Mouse (Mus musculus) left cerebral cortex, adult 2 months (tissue): ENCODE measurements around the gene Vdac1. TPM values are rescaled to one million over a fixed set of nuclear protein-coding genes. Genes with fewer than 3 reads are reported as not detected.

ENCODE experiments used
- DNase-seq, 2 experiments: peaks; one replicate each; pipeline ENCODE4 v3.0.0; 2021 to 2022; ENCODE audit warnings: low spot score in 2 of 2, mixed read lengths in 1 of 2; ENCODE audit errors: extremely low spot score in 1 of 2
- H3K27ac ChIP-seq: fragments of 200-600 bp; 2 replicates; pipeline ENCODE4 v1.8.1; 2022
- H3K4me3 ChIP-seq: fragments of 200-600 bp; 2 replicates; pipeline ENCODE4 v1.8.1; 2022
- CTCF ChIP-seq: fragments of 200-600 bp; IDR thresholded peaks from 2 replicates; pipeline ENCODE4 v1.8.1; 2022; ENCODE audit warnings: antibody characterized with exemption, mild to moderate bottlenecking, moderate library complexity
- intact Hi-C: fragments of 180-260 bp; cut with DNase I; formaldehyde crosslinking; loops from one replicate; pipeline ENCODE4 v1.15.1; 2025
- total RNA-seq, 2 experiments: library from RNA; stranded (reverse); gene quantifications; 2 replicates each; pipeline ENCODE4 v1.2.3; 2021

Gene Vdac1
- total RNA-seq, 2 experiments from 2014 or later, result 518 to 557 TPM

DNA sequence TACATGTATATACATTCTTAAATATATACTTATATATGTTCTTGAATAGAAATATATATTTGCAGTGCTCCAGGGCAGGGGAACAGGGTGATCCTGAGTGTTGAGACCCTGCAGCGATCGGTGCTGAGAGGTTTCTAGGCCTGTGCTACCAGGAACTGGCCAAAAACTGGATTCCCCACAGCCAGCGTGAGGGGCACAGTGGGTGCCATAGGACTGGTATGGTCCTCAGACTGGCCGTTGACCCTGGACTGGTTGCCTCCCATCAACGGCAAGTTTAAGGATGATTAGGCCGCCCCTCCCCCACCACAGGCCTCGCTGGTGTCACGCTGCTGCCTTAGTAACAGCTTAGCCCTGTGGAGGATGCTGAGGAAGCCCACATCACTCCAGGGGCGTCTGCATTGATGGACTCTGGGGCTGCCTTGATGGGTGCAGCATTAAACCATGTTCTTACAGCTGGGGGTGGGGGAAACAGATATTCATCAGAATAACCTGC lies 44.6 kb downstream of the Vdac1 start:
- DNase-seq, result no peak
- TF ChIP-seq CTCF, result no peak

DNA sequence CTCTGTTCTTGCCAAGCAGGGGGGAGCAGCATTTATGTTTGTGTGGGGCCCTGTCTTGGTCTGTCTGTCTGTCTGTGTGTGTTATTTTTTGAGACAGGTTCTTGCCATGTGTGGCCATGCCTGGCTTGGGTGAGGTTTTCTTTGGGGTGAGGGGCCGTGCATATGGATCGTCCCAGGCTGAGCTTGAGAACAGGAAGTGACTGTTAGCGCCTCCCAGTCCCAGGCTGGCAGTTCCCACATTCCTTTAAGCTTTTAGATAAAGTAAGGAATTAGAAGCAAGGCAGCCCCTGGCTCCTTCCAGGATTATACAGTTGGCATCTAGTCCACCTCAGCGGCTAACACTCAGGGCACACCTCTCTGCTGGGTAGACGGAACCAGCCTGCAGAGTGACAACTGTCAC lies 48.7 kb downstream of the Vdac1 start:
- H3K4me3 ChIP-seq, result no peak overlapping the region
- no peak for TF ChIP-seq CTCF
- no peak for DNase-seq
- intact Hi-C loops, result no loop called here
- H3K27ac ChIP-seq, result no peak overlapping the region

More for the DNA sequence above, 44.6 kb downstream of the Vdac1 start:
- H3K27ac ChIP-seq, result no peak overlapping the region
- no peak overlapping the region for H3K4me3 ChIP-seq
- intact Hi-C loops, result no loop called here

- intact Hi-C loops, result loop anchor here (10.0 kb wide), 1 partner anchor 1036 kb away; the partner anchor contains the start of genes Gm10447 and Shroom1
- no peak for TF ChIP-seq CTCF
- DNase-seq, result no peak
- Histone ChIP-seq H3K27ac (no peak overlapping the region), H3K4me3 (no peak overlapping the region)
Observed at GRCm38 (mm10) chr11:52418358-52418757, 57.7 kb downstream of the Vdac1 start.

GRCm38 (mm10) chr11:52419246-52419645 lies 58.6 kb downstream of the Vdac1 start:
- no peak for DNase-seq
- no peak overlapping the region for H3K27ac ChIP-seq
- no peak overlapping the region for H3K4me3 ChIP-seq
- TF ChIP-seq CTCF, result no peak
- intact Hi-C loops, result loop anchor here (10.0 kb wide), 1 partner anchor 1036 kb away; the partner anchor contains the start of genes Gm10447 and Shroom1

DNA sequence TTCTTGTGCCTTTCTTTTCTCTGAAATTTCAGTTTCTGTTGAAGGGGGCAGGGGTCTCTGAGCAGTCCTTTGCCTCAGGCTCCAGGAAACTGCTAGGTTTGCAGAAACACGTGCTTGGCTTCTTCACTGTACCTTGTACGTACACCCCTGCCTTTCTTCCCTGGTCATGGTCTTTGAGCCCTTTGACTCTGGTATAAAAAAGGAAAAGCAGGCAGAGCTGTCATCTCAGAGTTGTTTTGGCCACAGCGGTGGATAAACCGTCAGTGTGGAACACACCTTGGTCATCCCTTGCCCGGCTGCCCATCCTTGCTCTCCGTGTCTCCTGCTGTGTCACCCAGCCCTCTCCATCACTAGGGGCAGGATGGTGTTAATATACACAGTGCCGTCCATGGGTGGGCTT lies 59.2 kb downstream of the Vdac1 start:
- Histone ChIP-seq H3K27ac (no peak overlapping the region), H3K4me3 (no peak overlapping the region)
- intact Hi-C loops, result loop anchor here (10.0 kb wide), 2 partner anchors 725 to 1035 kb away; partner anchors contain the start of genes Gm10447 and Shroom1
- no peak for DNase-seq
- TF ChIP-seq CTCF, result no peak

DNA sequence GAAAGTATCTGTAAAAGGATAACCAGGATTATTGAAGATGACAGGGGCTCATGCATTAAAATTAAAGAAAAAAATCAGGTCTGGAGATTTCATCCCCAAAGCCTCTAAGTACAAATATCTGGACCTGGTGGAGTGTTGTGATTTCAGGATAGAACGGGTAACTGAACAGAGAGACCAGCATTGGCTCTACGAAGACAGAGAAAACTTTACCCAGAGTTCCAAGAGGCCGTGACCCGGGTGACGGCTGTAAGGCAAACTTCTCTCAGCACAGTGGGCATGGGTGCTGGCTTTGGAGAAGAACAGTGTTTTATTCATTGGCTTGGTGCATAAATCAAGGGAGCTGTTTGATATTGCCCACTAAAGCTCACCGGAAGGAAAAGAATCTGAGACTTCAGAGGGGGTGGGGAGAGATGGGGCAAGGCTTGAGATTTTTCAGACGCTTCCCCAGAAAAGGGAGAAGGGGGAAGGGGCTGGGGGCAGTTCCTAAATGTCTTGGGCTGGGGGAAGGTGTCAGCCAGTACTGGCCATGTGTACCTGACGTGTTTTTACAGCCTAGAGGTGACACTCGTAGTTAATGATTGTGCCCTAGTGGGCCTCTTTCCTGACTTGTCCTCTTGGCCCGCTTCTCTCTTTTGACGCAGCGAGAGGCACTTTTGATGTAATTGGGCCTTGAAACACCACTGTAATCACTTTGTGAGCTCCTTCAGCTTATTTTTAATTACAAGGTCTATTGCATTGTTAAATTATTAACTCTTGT lies 59.8 kb downstream of the Vdac1 start:
- no peak overlapping the region for H3K27ac ChIP-seq
- H3K4me3 ChIP-seq, result no peak overlapping the region
- TF ChIP-seq CTCF, result no peak
- no peak for DNase-seq
- intact Hi-C loops, result loop anchor here (1.0 to 10.0 kb wide), 3 partner anchors 612 to 835 kb away; no protein-coding TSS in a partner anchor

DNA sequence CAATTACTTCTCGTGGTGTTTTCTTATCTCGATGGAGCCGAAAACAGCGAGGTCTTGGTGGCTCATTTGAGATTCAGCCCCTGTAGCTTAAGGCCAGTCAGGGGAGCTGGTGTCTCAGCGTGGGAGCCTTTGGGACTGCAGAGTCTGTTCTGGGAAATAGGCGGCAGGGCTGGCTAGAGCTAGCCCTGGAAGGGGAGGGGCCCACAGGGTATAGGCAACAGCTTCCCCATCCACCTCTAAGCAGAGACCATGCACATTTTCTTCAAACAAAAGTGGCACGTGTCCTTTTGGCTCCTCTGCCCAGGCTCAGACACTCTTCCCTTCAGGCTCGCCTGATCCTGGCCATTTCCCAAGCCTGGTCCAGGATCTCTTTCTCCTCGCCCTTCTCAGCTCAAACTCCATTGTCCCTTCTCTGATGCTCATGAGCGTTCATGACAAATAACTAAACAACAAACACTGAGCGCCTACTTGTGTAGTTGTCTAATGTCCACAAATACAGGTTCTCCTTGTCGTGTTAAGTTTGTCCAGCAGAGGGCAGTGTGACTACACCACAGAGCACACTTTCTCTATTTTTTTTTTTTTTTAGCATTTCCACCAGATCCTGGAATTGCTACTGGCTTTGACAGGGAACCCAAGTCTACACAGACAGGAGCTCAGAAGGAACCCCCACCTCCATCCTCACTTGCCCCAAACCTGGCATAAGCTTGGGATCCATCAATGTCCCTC lies 60.6 kb downstream of the Vdac1 start:
- intact Hi-C loops, result loop anchor here (1.0 to 10.0 kb wide), 3 partner anchors 611 to 834 kb away; no protein-coding TSS in a partner anchor
- H3K4me3 ChIP-seq, result no peak overlapping the region
- peak; percentile 63 to 76 for DNase-seq
- H3K27ac ChIP-seq, result no peak overlapping the region
- TF ChIP-seq CTCF, result peak; percentile 76

GRCm38 (mm10) chr11:52429440-52429839 lies 68.8 kb downstream of the Vdac1 start:
- H3K4me3 ChIP-seq, result no peak overlapping the region
- intact Hi-C loops, result loop anchor here (10.0 kb wide), 1 partner anchor 715 kb away; no protein-coding TSS in a partner anchor
- no peak for DNase-seq
- no peak overlapping the region for H3K27ac ChIP-seq
- no peak for TF ChIP-seq CTCF

DNA sequence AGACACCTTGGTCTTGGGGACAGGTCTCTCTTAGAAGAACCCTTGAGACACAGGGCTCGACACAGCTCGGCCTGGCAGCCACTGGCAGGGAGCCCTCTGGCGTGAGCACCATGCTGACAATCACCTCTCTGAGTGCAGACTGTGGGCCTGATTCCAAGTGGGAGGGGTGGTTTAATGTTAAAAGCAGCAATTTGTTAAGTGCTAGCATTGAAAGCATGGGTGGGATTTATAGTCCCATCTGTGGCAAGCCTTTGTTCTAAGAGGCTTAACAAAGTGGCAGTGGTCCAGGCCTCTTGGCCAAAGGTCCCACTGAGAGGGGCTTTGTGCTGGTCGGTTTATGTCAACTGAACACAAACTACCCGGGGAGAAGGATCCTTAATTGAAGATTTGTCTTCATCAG lies 70.9 kb downstream of the Vdac1 start:
- no peak for TF ChIP-seq CTCF
- intact Hi-C loops, result loop anchor here (5.0 kb wide), 2 partner anchors 326 to 456 kb away; no protein-coding TSS in a partner anchor
- Histone ChIP-seq H3K4me3 (no peak overlapping the region), H3K27ac (no peak overlapping the region)
- DNase-seq, result no peak

GRCm38 (mm10) chr11:52432148-52432547 lies 71.5 kb downstream of the Vdac1 start:
- intact Hi-C loops, result loop anchor here (5.0 kb wide), 2 partner anchors 325 to 455 kb away; no protein-coding TSS in a partner anchor
- no peak for TF ChIP-seq CTCF
- Histone ChIP-seq H3K4me3 (no peak overlapping the region), H3K27ac (no peak overlapping the region)
- no peak for DNase-seq

- H3K27ac ChIP-seq, result no peak overlapping the region
- no peak for TF ChIP-seq CTCF
- intact Hi-C loops, result loop anchor here (5.0 kb wide), 2 partner anchors 324 to 454 kb away; no protein-coding TSS in a partner anchor
- DNase-seq, result peak in 1 of 2 experiments; percentile 53
- H3K4me3 ChIP-seq, result no peak overlapping the region
Observed at GRCm38 (mm10) chr11:52433076-52433796, 72.6 kb downstream of the Vdac1 start.
